Mouse (Mus musculus) myocyte (in vitro differentiated cells): ENCODE data around the gene Gm13278. TPM values are rescaled to one million over a fixed set of nuclear protein-coding genes. Genes with fewer than 3 reads are reported as not detected.
"Not testable (repeated sequence)": the region's sequence is repeated elsewhere in the genome, so short reads cannot be mapped to it uniquely, and the experiment has no call there.

Experiments
- H3K27me3 ChIP-seq: one replicate; pipeline ENCODE4 v1.6.1; 2011; ENCODE audit not compliant: control insufficient read depth, insufficient read depth, insufficient read length
- H3K36me3 ChIP-seq: one replicate; pipeline ENCODE4 v1.6.1; 2011; ENCODE audit not compliant: control insufficient read depth, insufficient read depth
- H3K4me2 ChIP-seq: one replicate; pipeline ENCODE4 v1.6.1; 2011; ENCODE audit warnings: low read depth, control low read depth
- H3K4me3 ChIP-seq: one replicate; pipeline ENCODE4 v1.5.1; 2011; ENCODE audit warnings: mild to moderate bottlenecking, control low read depth, moderate library complexity
- H3K79me2 ChIP-seq: one replicate; pipeline ENCODE4 v1.6.1; 2011; ENCODE audit not compliant: control insufficient read depth, insufficient read depth
- H3ac ChIP-seq: one replicate; pipeline ENCODE4 v1.6.1; 2011; ENCODE audit not compliant: control insufficient read depth, insufficient read length
- polyA plus RNA-seq: library from polyadenylated mRNA; unstranded; fragments of >200 nt; fragmentation: generic; extraction: Trizol; gene quantifications from one replicate; pipeline ENCODE4 v1.2.1, GENCODE M21; 2012; ENCODE audit warnings: missing spikeins

The Gm13278 gene
- polyA plus RNA-seq, 1 experiment: not detected

DNA sequence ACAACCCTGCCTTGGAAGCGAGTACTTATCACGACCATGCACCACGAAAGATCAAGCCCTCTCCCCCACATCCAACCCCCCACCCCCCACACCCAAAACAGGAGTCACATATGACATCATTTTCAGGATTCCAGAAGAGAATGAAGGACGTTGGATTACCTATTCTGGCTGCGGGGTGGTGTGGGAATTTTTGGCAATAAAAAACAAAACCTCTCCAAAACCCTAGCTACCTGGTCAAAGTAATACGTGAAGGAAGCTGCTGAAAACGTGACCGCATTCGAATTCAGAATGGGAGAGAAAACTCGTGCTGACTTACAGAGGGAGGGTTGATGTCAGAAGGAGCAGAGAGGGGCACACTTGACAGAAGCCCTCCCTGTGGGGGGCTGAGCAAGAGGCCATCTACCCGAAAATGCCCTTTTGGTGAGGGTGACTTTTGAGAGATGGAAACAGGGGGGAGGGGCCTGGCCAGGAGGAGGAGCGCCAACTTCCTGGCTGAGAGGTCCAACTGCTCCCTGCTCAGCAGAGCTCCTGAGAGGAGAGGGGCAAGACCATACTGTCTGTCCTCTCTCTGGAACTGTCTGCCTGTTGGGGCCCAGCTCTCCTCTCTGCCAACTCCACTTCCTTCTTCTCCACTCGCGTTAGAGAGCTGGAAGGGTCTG lies 31.6 kb upstream of the Gm13278 start, which contains the start of gene Gm13283:
TSS of gene Gm13283 (plus strand) at position 510 of the 659 bp plus-strand sequence.
- H3ac ChIP-seq, H3K4me3 ChIP-seq, H3K36me3 ChIP-seq, H3K27me3 ChIP-seq, H3K79me2 ChIP-seq: not testable (repeated sequence)
- peak within 1 kb of the TSS; percentile 47 for H3K4me2 ChIP-seq

DNA sequence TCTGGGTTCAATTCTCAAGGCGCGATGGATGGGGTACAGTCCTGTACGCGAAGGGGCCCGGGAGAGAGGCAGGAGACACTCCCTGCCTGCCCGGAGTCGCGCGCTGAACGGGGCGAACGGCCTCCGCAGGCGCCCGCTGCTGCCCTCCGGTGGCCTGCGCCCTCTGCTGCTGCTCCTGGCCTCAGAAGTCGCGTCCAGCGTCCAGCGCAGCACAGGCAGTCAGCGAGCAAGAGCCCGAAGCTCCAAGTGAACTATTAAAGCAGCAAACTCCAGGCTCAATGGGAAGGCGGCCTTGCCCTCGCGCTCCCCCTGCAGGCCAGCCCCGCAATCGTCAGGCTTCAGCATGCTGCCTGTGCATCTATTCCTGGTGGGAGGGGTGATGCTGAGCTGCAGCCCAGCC lies 30.9 kb upstream of the Gm13278 start:
- not testable (repeated sequence) for H3K79me2 ChIP-seq, H3K27me3 ChIP-seq, H3K4me3 ChIP-seq, H3K4me2 ChIP-seq, H3ac ChIP-seq, H3K36me3 ChIP-seq

DNA sequence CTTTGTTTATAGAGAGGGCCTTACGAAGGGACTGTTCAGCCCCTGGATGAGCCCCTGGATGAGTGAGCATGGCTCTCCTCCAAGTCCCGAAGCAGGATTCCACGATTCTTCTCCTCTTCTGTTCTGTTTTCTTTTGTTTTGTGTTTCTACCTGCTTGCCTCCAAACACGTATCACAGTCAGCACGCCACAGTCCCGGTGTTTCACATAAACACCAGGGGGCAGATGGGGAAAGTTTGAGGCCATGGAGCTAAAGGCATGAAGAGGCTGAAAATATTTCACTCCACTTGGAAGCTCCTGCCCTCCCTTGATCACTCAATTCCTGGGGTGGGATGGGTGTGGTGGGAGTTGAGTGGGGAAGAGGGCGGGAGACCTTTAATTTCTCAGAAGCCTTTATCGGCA lies 29.6 kb upstream of the Gm13278 start:
- H3K27me3 ChIP-seq, H3K79me2 ChIP-seq, H3K36me3 ChIP-seq, H3K4me2 ChIP-seq, H3ac ChIP-seq, H3K4me3 ChIP-seq: not testable (repeated sequence)

DNA sequence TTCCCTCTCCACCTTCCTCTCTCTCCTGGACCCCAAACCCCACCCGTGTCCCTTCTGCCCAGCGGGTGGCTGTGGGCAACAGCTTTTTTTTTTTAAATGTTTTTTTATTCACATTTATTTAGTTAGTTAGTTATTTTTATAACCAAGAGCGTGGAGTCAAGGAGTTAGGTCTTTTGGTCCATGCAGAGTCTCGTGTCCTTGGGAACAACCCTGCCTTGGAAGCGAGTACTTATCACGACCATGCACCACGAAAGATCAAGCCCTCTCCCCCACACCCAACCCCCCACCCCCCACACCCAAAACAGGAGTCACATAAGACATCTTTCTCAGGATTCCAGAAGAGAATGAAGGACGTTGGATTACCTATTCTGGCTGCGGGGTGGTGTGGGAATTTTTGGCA lies 29.0 kb upstream of the Gm13278 start:
- not testable (repeated sequence) for H3K79me2 ChIP-seq, H3K4me2 ChIP-seq, H3K4me3 ChIP-seq, H3ac ChIP-seq, H3K27me3 ChIP-seq, H3K36me3 ChIP-seq

DNA sequence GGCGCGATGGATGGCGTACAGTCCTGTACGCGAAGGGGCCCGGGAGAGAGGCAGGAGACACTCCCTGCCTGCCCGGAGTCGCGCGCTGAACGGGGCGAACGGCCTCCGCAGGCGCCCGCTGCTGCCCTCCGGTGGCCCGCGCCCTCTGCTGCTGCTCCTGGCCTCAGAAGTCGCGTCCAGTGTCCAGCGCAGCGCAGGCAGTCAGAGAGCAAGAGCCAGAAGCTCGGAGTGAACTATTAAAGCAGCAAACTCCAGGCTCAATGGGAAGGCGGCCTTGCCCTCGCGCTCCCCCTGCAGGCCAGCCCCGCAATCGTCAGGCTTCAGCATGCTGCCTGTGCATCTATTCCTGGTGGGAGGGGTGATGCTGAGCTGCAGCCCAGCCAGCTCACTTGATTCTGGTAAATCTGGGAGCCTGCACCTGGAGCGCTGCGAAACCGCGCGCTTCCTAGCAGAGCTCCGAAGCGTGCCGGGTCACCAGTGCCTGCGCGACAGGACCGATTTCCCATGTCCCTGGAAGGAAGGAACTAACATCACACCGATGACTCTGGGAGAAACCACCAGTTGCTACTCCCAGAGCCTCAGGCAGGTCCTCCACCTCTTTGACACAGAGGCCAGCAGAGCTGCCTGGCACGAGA lies 27.8 kb upstream of the Gm13278 start:
- not testable (repeated sequence) for H3K36me3 ChIP-seq, H3K4me2 ChIP-seq, H3K27me3 ChIP-seq, H3K79me2 ChIP-seq, H3K4me3 ChIP-seq, H3ac ChIP-seq

DNA sequence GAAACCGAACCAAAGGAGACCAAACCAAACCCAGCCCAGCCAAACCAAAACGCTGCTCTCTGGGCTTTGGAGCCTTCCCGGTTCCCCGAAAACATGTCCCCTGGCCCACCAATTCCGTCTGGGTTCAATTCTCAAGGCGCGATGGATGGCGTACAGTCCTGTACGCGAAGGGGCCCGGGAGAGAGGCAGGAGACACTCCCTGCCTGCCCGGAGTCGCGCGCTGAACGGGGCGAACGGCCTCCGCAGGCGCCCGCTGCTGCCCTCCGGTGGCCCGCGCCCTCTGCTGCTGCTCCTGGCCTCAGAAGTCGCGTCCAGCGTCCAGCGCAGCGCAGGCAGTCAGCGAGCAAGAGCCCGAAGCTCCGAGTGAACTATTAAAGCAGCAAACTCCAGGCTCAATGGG lies 17.8 kb upstream of the Gm13278 start, which contains the start of gene Gm13290:
TSS of gene Gm13290 (plus strand) at position 301 of the 400 bp plus-strand sequence.
- not testable (repeated sequence) for H3K27me3 ChIP-seq, H3K79me2 ChIP-seq, H3K36me3 ChIP-seq, H3K4me2 ChIP-seq, H3K4me3 ChIP-seq, H3ac ChIP-seq

DNA sequence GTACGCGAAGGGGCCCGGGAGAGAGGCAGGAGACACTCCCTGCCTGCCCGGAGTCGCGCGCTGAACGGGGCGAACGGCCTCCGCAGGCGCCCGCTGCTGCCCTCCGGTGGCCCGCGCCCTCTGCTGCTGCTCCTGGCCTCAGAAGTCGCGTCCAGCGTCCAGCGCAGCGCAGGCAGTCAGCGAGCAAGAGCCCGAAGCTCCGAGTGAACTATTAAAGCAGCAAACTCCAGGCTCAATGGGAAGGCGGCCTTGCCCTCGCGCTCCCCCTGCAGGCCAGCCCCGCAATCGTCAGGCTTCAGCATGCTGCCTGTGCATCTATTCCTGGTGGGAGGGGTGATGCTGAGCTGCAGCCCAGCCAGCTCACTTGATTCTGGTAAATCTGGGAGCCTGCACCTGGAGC lies 14.7 kb upstream of the Gm13278 start, which contains the start of gene Gm13289:
TSS of gene Gm13289 (plus strand) at position 301 of the 400 bp plus-strand sequence.
- not testable (repeated sequence) for H3K4me3 ChIP-seq, H3K4me2 ChIP-seq, H3K27me3 ChIP-seq, H3ac ChIP-seq, H3K36me3 ChIP-seq, H3K79me2 ChIP-seq

DNA sequence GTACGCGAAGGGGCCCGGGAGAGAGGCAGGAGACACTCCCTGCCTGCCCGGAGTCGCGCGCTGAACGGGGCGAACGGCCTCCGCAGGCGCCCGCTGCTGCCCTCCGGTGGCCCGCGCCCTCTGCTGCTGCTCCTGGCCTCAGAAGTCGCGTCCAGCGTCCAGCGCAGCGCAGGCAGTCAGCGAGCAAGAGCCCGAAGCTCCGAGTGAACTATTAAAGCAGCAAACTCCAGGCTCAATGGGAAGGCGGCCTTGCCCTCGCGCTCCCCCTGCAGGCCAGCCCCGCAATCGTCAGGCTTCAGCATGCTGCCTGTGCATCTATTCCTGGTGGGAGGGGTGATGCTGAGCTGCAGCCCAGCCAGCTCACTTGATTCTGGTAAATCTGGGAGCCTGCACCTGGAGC lies 11.8 kb upstream of the Gm13278 start, which contains the start of gene Gm13272:
TSS of gene Gm13272 (plus strand) at position 301 of the 400 bp plus-strand sequence.
- H3K36me3 ChIP-seq, H3K79me2 ChIP-seq, H3K27me3 ChIP-seq, H3K4me2 ChIP-seq, H3K4me3 ChIP-seq, H3ac ChIP-seq: not testable (repeated sequence)

DNA sequence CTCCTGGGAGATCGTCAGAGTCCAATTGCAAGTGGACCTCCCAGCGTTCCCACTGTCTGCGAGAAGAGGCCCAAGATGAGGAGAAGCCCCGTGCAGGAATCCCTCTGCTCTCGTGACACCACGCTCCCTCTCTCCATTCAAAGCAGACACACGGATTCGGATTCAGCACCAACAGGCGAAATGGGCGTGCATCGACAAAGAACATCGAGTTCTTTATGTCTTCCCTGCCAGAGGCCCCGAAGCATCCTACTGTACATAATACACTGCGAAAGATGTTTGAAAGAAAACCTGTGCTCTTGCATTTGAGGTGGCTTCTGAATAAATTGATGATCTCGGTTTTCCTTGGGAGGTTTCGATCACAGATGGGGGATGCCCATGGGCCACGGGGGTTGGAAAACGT lies 11.0 kb upstream of the Gm13278 start:
- not testable (repeated sequence) for H3ac ChIP-seq, H3K36me3 ChIP-seq, H3K79me2 ChIP-seq, H3K27me3 ChIP-seq, H3K4me3 ChIP-seq, H3K4me2 ChIP-seq

DNA sequence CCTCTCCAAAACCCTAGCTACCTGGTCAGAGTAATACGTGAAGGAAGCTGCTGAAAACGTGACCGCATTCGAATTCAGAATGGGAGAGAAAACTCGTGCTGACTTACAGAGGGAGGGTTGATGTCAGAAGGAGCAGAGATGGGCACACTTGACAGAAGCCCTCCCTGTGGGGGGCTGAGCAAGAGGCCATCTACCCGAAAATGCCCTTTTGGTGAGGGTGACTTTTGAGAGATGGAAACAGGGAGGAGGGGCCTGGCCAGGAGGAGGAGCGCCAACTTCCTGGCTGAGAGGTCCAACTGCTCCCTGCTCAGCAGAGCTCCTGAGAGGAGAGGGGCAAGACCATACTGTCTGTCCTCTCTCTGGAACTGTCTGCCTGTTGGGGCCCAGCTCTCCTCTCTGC lies 9.5 kb upstream of the Gm13278 start, which contains the start of gene Ifnz:
TSS of gene Ifnz (plus strand) at position 301 of the 400 bp plus-strand sequence.
- H3K27me3 ChIP-seq, H3K36me3 ChIP-seq, H3K4me2 ChIP-seq, H3K4me3 ChIP-seq, H3ac ChIP-seq, H3K79me2 ChIP-seq: not testable (repeated sequence)

DNA sequence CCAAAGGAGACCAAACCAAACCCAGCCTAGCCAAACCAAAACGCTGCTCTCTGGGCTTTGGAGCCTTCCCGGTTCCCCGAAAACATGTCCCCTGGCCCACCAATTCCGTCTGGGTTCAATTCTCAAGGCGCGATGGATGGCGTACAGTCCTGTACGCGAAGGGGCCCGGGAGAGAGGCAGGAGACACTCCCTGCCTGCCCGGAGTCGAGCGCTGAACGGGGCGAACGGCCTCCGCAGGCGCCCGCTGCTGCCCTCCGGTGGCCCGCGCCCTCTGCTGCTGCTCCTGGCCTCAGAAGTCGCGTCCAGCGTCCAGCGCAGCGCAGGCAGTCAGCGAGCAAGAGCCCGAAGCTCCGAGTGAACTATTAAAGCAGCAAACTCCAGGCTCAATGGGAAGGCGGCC lies 9.0 kb upstream of the Gm13278 start:
- not testable (repeated sequence) for H3K27me3 ChIP-seq, H3K79me2 ChIP-seq, H3ac ChIP-seq, H3K36me3 ChIP-seq, H3K4me3 ChIP-seq, H3K4me2 ChIP-seq

DNA sequence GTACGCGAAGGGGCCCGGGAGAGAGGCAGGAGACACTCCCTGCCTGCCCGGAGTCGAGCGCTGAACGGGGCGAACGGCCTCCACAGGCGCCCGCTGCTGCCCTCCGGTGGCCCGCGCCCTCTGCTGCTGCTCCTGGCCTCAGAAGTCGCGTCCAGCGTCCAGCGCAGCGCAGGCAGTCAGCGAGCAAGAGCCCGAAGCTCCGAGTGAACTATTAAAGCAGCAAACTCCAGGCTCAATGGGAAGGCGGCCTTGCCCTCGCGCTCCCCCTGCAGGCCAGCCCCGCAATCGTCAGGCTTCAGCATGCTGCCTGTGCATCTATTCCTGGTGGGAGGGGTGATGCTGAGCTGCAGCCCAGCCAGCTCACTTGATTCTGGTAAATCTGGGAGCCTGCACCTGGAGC lies 5.9 kb upstream of the Gm13278 start, which contains the start of gene Gm13276:
TSS of gene Gm13276 (plus strand) at position 301 of the 400 bp plus-strand sequence.
- H3K79me2 ChIP-seq, H3K4me2 ChIP-seq, H3ac ChIP-seq, H3K36me3 ChIP-seq, H3K27me3 ChIP-seq, H3K4me3 ChIP-seq: not testable (repeated sequence)

DNA sequence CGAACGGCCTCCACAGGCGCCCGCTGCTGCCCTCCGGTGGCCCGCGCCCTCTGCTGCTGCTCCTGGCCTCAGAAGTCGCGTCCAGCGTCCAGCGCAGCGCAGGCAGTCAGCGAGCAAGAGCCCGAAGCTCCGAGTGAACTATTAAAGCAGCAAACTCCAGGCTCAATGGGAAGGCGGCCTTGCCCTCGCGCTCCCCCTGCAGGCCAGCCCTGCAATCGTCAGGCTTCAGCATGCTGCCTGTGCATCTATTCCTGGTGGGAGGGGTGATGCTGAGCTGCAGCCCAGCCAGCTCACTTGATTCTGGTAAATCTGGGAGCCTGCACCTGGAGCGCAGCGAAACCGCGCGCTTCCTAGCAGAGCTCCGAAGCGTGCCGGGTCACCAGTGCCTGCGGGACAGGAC lies 2.9 kb upstream of the Gm13278 start, which contains the start of gene Gm13277:
TSS of gene Gm13277 (plus strand) at position 231 of the 400 bp plus-strand sequence.
- not testable (repeated sequence) for H3K27me3 ChIP-seq, H3ac ChIP-seq, H3K79me2 ChIP-seq, H3K4me3 ChIP-seq, H3K36me3 ChIP-seq, H3K4me2 ChIP-seq
